Mouse (Mus musculus) E14TG2a.4 (cell line): ENCODE measurements around the gene Dap.

Source experiments
- CTCF ChIP-seq: conservative IDR thresholded peaks from 2 replicates; pipeline ENCODE4 v1.5.1; 2014; ENCODE audit warnings: low read length
- NANOG ChIP-seq: IDR thresholded peaks from 2 replicates; pipeline ENCODE4 v1.6.1; 2014; ENCODE audit warnings: borderline replicate concordance, low read length, mixed read lengths

- TF ChIP-seq CTCF = no peak
- no peak for TF ChIP-seq NANOG
Measured at GRCm38 (mm10) chr15:31250676-31251075, 26.6 kb downstream of the Dap start.
